Mouse (Mus musculus) neural tube, embryonic 12.5 days (tissue): ENCODE data around the gene Rfng. TPM values are rescaled to one million over a fixed set of nuclear protein-coding genes. Genes with fewer than 3 reads are reported as not detected.

Source experiments
- polyA plus RNA-seq: library from polyadenylated mRNA; unstranded; fragments of >200 nt; fragmentation: Nextera tagmentation; extraction: Ambion mirVana; gene quantifications from 2 replicates; pipeline ENCODE4 v1.2.1, GENCODE M21; 2016

Rfng gene
- polyA plus RNA-seq, 1 experiment from 2014 or later = 81.3 TPM

Other genes with a start within 250 kb of the Rfng start
- gene Mcrip1, start 234.5 kb downstream of the Rfng start, polyA plus RNA-seq = 234 and 239 TPM in 2 replicates
- not detected in 2 replicates for gene Ppp1r27, start 233.1 kb downstream of the Rfng start, polyA plus RNA-seq
- 425 and 451 TPM in 2 replicates for gene P4hb, start 211.0 kb downstream of the Rfng start, polyA plus RNA-seq
- 582 and 606 TPM in 2 replicates for gene Arhgdia, start 202.6 kb downstream of the Rfng start, polyA plus RNA-seq
- 509 and 592 TPM in 2 replicates for gene Alyref, start 185.8 kb downstream of the Rfng start, polyA plus RNA-seq
- 162 and 172 TPM in 2 replicates for gene Anapc11, start 185.8 kb downstream of the Rfng start, polyA plus RNA-seq
- gene Npb, start 175.7 kb downstream of the Rfng start, polyA plus RNA-seq = 0.80 and 0.83 TPM in 2 replicates
- 151 and 155 TPM in 2 replicates for gene Pcyt2, start 166.3 kb downstream of the Rfng start, polyA plus RNA-seq
- gene Sirt7, start 159.0 kb downstream of the Rfng start, polyA plus RNA-seq = 46.8 and 56.5 TPM in 2 replicates
- 39.7 and 40.4 TPM in 2 replicates for gene Mafg, start 150.6 kb downstream of the Rfng start, polyA plus RNA-seq
- gene Pycr1, start 140.4 kb downstream of the Rfng start, polyA plus RNA-seq = 27.2 and 27.8 TPM in 2 replicates
- gene Myadml2, start 136.0 kb downstream of the Rfng start, polyA plus RNA-seq = 0.81 and 1.1 TPM in 2 replicates
- 3.1 and 3.4 TPM in 2 replicates for gene Notum, start 123.0 kb downstream of the Rfng start, polyA plus RNA-seq
- 139 and 155 TPM in 2 replicates for gene Aspscr1, start 111.2 kb downstream of the Rfng start, polyA plus RNA-seq
- gene Cenpx, start 70.5 kb downstream of the Rfng start, polyA plus RNA-seq = 108 and 114 TPM in 2 replicates
- gene Lrrc45, start 70.3 kb downstream of the Rfng start, polyA plus RNA-seq = 70.9 and 72.6 TPM in 2 replicates
- gene Rac3, start 62.7 kb downstream of the Rfng start, polyA plus RNA-seq = 118 and 119 TPM in 2 replicates
- gene Dcxr, start 56.9 kb downstream of the Rfng start, polyA plus RNA-seq = 12.3 and 16.7 TPM in 2 replicates
- 0.95 and 1.6 TPM in 2 replicates for gene Cbr2, start 52.1 kb downstream of the Rfng start, polyA plus RNA-seq
- gene Hmga1b, start 21.4 kb downstream of the Rfng start, polyA plus RNA-seq = 3.6 TPM in 2 replicates
- gene Gps1, start 65 bp upstream of the Rfng start, polyA plus RNA-seq = 250 and 258 TPM in 2 replicates
- gene Dus1l, start 12.2 kb upstream of the Rfng start, polyA plus RNA-seq = 63.5 and 65.5 TPM in 2 replicates
- gene Fasn, start 40.3 kb upstream of the Rfng start, polyA plus RNA-seq = 87.6 and 102 TPM in 2 replicates
- 4.7 and 5.6 TPM in 2 replicates for gene Ccdc57, start 148.7 kb upstream of the Rfng start, polyA plus RNA-seq
- 31.8 and 38.4 TPM in 2 replicates for gene Slc16a3, start 164.3 kb upstream of the Rfng start, polyA plus RNA-seq
- gene Csnk1d, start 207.1 kb upstream of the Rfng start, polyA plus RNA-seq = 157 TPM in 2 replicates